Mouse (Mus musculus) left cerebral cortex, adult 2 months (tissue): Measurements from ENCODE around the gene Gtf2f1. TPM values are rescaled to one million over a fixed set of nuclear protein-coding genes. Genes with fewer than 3 reads are reported as not detected.

Experiments
- DNase-seq, 2 experiments: peaks; one replicate each; pipeline ENCODE4 v3.0.0; 2021 to 2022; ENCODE audit warnings: low spot score in 2 of 2, mixed read lengths in 1 of 2; ENCODE audit errors: extremely low spot score in 1 of 2
- H3K27ac ChIP-seq: fragments of 200-600 bp; 2 replicates; pipeline ENCODE4 v1.8.1; 2022
- H3K4me3 ChIP-seq: fragments of 200-600 bp; 2 replicates; pipeline ENCODE4 v1.8.1; 2022
- CTCF ChIP-seq: fragments of 200-600 bp; IDR thresholded peaks from 2 replicates; pipeline ENCODE4 v1.8.1; 2022; ENCODE audit warnings: antibody characterized with exemption, mild to moderate bottlenecking, moderate library complexity
- intact Hi-C: fragments of 180-260 bp; cut with DNase I; formaldehyde crosslinking; loops from one replicate; pipeline ENCODE4 v1.15.1; 2025
- total RNA-seq, 2 experiments: library from RNA; stranded (reverse); gene quantifications; 2 replicates each; pipeline ENCODE4 v1.2.3; 2021

The Gtf2f1 gene
- total RNA-seq, 2 experiments from 2014 or later: 61.0 to 61.2 TPM

- Histone ChIP-seq H3K4me3 (no peak overlapping the region), H3K27ac (no peak overlapping the region)
- intact Hi-C loops: no loop called here
- TF ChIP-seq CTCF: no peak
- DNase-seq: no peak
Observed at GRCm38 (mm10) chr17:56986105-56986805, 24.8 kb downstream of the Gtf2f1 start.

- TF ChIP-seq CTCF: no peak
- no peak overlapping the region for H3K4me3 ChIP-seq
- no peak overlapping the region for H3K27ac ChIP-seq
- intact Hi-C loops: no loop called here
- no peak for DNase-seq
Observed at GRCm38 (mm10) chr17:56985656-56986055, 25.4 kb downstream of the Gtf2f1 start.

GRCm38 (mm10) chr17:56984886-56985285 lies 26.2 kb downstream of the Gtf2f1 start:
- no peak for TF ChIP-seq CTCF
- intact Hi-C loops: no loop called here
- no peak overlapping the region for H3K27ac ChIP-seq
- no peak for DNase-seq
- H3K4me3 ChIP-seq: no peak overlapping the region

DNA sequence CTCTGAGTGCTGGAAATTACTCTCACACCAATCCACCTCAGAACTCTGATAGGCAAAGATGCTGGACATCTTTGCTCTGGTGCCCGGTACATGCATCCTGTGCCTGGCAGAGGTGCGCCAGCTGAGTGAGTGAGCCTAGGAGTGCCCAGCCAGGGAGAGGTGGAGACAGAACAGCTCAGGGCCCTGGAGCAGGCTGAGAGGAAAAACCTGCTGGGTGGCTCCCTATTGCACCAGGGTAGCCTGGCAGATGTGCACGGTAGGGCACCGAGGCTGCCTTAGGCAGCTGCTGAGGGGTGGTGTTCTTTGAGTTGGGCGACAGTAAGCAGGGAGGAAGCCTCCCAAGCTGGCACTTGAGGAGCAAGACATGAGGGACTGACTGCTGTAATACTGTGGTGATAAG lies 29.1 kb downstream of the Gtf2f1 start, which contains the start of gene Acer1:
Gene Acer1 (minus strand): TSS at position 114 of the 400 bp plus-strand sequence.
- TF ChIP-seq CTCF: no peak
- no peak for DNase-seq
- intact Hi-C loops: no loop called here
- no peak within 1 kb of the TSS for H3K4me3 ChIP-seq
- no peak within 1 kb of the TSS for H3K27ac ChIP-seq

- no peak for TF ChIP-seq CTCF
Observed at GRCm38 (mm10) chr17:56981049-56981448, 30.0 kb downstream of the Gtf2f1 start.

DNA sequence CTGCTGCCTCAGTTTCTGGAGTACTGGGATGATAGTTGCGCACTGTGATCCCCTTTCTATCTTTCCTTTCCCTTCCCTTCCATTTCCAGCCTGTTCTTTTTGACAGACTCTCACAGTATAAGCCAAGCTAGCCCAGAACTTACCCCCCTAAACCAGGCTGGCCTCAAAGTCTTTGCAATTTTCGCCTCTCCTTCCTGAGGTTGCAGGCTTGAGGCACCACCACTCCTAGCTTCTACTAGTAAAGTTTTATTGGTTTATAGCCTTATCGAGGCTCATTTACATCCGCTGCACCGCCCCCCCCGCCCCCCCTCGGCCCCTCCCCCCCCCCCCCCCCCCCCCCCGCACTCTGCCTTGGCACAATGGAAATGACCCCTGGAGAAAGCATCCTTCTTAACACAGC lies 31.6 kb downstream of the Gtf2f1 start:
- Histone ChIP-seq H3K4me3 (no peak overlapping the region), H3K27ac (no peak overlapping the region)
- intact Hi-C loops: no loop called here
- no peak for TF ChIP-seq CTCF
- no peak for DNase-seq

More at GRCm38 (mm10) chr17:56981049-56981448, 30.0 kb downstream of the Gtf2f1 start:
- DNase-seq: no peak
- Histone ChIP-seq H3K27ac (no peak overlapping the region), H3K4me3 (no peak overlapping the region)
- intact Hi-C loops: no loop called here

GRCm38 (mm10) chr17:56976531-56977390 lies 34.3 kb downstream of the Gtf2f1 start:
- no peak for TF ChIP-seq CTCF

DNA sequence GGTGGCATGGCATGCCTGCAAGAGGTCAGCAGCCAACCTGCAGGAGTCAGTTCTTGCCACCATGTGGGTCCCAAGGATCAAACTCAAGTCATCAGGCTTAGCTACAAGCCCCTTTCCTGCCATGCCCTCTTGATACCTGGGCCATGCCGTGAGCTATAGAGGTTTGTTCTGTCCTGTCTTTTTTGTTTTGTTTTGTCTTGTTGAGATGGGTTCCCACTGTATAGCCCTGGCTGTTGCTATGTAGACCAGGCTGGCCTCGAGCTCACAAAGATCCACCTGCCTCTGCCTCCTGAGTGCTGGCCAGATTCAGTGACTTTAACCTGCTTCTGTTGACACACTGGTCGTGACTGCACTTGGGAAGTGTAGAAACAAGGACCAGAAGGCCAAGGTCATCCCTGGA lies 35.7 kb downstream of the Gtf2f1 start:
- Histone ChIP-seq H3K4me3 (no peak overlapping the region), H3K27ac (no peak overlapping the region)
- no peak for TF ChIP-seq CTCF
- intact Hi-C loops: no loop called here
- DNase-seq: no peak

More at GRCm38 (mm10) chr17:56976531-56977390, 34.3 kb downstream of the Gtf2f1 start:
- intact Hi-C loops: no loop called here
- H3K27ac ChIP-seq: no peak overlapping the region
- DNase-seq: no peak
- H3K4me3 ChIP-seq: no peak overlapping the region

- no peak for TF ChIP-seq CTCF
- intact Hi-C loops: no loop called here
- DNase-seq: no peak
- H3K27ac ChIP-seq: no peak overlapping the region
- no peak overlapping the region for H3K4me3 ChIP-seq
Observed at GRCm38 (mm10) chr17:56974708-56975240, 36.3 kb downstream of the Gtf2f1 start.

DNA sequence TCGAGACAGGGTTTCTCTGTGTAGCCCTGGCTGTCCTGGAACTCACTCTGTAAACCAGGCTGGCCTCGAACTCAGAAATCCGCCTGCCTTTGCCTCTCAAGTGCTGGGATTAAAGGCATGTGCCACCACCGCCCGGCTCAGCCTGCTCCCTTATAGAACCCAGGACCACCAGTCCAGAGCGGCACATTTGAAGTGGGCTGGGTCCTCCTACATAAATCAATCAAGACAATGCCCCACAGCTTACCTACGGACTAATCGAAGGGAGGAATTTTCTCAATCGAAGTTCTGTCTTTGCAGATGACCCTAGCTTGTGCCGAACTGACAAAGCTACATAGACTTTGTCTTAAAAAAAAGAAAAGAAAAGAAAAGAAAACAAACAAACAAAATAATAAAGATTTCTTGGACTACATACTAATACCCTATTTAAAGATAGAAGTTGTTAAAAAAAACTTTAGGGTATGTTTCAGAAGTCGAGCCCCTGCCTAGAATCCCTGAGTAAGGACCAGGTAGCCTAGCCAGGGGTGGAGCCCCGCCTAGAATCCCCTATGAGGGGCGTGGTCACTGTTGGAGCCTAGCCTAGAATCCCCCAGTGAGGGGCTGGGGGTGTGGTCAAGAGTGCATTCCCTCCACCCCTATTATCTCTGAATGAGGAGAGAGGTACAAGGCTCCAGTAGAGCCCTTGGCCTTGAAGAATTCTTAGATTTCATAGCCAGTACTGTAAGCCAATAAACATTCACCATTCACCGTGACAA lies 37.0 kb downstream of the Gtf2f1 start:
- TF ChIP-seq CTCF: no peak
- H3K27ac ChIP-seq: no peak overlapping the region
- intact Hi-C loops: no loop called here
- no peak for DNase-seq
- no peak overlapping the region for H3K4me3 ChIP-seq

DNA sequence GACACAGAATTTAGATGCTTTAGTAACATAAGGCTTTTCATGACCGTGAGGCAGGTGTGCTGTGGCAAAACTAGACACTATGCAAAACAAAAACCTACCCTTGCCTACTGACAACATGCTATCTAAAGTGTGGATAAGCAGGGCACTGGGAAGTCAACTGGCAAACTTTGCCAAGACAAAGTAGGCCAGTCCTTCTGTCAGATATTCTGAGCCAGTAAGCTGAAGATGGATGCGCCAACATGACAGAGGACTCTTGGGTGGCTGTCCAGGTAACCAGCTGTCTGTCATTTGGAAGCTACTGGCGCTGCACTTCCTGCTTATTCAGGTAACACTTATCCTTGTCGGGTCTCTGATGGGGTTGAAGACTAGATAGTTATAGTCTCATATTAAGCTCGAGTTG lies 41.0 kb downstream of the Gtf2f1 start:
- no peak for TF ChIP-seq CTCF
- DNase-seq: no peak
- no peak overlapping the region for H3K27ac ChIP-seq
- H3K4me3 ChIP-seq: no peak overlapping the region
- intact Hi-C loops: no loop called here
